Mouse (Mus musculus) right cerebral cortex, postnatal 36 days (tissue): ENCODE measurements around the gene Prkn.

ENCODE experiments used
- DNase-seq, 2 experiments: peaks; one replicate each; pipeline ENCODE4 v3.0.0; 2022; ENCODE audit warnings: low spot score in 2 of 2, mixed read lengths in 1 of 2

Prkn gene

DNA sequence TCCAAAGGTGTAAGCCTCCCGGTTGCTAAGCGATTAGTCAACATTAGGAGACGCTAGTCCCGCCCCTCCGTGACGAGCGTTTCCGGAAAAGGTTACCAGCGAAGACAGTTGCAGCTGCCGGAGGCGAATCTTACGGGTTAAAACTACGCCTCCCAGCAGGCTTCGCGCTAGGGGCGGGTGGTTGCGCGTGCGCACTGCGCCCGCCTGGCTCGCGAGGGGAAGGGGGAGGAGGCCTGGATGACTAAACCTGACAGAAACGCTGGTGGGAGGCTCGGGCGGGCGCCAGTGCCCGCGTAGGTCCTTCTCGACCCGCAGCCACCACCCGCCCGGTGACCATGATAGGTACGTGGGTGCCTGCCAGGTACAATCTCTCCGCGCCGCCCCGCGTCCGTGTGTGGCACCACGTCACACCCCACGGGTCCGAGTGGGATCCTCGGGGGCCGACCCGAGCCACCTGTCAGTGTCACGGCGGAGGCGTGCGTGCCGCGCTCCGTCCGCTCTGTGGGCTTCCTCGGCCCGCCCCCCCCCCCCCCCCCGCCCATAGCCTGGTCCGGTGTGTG, at the start of gene Prkn, which contains the start of gene Pacrg:
TSS of gene Prkn (plus strand) at position 237 of the 560 bp plus-strand sequence.
TSS of gene Pacrg (minus strand) at position 164 of the 560 bp plus-strand sequence.
- peak; percentile 97 to 98 for DNase-seq

GRCm38 (mm10) chr17:10791661-10792060, 48.5 kb upstream of the Prkn start:
- DNase-seq, result no peak

GRCm38 (mm10) chr17:10806692-10807091, 33.5 kb upstream of the Prkn start:
- DNase-seq, result no peak

GRCm38 (mm10) chr17:10807261-10807998, 32.8 kb upstream of the Prkn start:
- DNase-seq, result no peak

DNA sequence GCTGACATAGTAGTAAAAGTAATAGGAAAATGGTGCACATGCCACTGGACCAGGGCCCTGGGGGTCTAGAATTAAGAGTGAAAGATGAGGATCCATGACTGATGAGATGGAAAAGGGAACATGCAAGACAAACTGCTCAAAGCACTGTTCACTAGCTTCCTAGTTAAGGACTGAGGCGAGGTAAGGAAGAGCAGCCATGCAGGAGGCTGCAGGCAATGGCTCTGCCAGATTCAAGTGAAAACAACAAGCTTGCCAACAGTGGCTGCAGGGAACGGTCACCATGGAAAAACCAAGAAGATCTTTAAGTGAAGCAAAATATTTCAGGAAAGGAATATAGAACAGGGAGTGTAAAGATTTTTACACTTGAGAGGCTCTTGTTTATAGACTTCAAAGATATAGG, 31.6 kb upstream of the Prkn start:
- DNase-seq, result no peak

DNA sequence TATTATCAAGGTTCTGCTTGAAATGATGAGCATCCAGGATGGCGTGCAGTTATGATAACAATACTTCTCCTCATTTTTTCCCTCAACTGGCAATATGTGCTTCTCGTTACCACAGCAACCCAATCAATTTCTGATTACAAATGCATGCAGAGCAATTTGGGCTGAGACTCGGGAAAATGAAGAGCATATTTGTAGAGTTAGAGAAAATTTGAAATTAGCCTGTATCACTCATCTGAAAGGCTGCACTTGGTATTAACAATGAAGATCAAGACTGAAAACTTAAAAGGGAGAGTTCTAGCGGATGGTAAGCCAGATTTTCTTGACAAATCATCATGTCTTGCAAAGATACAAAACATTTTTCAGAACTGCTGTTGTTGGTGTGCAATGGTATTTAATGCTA, 21.2 kb upstream of the Prkn start:
- DNase-seq, result no peak

GRCm38 (mm10) chr17:10840731-10841201, 582 bp downstream of the Prkn start:
- peak; percentile 20 to 49 for DNase-seq

- no peak for DNase-seq
These were observed 14.0 kb downstream of the Prkn start for GRCm38 (mm10) chr17:10854207-10854606.

GRCm38 (mm10) chr17:10874208-10875187, 34.3 kb downstream of the Prkn start:
- DNase-seq, result no peak

- no peak for DNase-seq
These were observed 38.8 kb downstream of the Prkn start for GRCm38 (mm10) chr17:10878986-10879385.

DNA sequence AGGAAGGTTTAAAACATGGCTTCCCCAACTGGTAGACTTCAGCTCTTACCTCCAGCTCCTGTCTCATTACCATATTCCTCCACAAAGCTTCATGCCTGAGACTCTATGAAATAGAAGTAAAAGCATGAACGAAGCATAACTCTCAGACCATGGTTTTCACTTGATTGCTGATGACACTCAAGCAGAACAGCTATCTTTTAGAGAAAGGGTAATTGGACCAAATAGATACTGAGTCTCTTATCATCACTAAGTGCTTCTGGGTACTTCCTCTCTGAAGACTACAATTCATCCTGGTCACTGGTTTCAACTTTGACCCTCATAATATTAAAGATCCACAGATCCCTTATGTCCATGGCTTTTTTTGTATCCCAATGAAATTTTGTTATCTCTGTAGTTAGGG, 42.1 kb downstream of the Prkn start:
- no peak for DNase-seq

GRCm38 (mm10) chr17:10887924-10888323, 47.7 kb downstream of the Prkn start:
- DNase-seq, result no peak

DNA sequence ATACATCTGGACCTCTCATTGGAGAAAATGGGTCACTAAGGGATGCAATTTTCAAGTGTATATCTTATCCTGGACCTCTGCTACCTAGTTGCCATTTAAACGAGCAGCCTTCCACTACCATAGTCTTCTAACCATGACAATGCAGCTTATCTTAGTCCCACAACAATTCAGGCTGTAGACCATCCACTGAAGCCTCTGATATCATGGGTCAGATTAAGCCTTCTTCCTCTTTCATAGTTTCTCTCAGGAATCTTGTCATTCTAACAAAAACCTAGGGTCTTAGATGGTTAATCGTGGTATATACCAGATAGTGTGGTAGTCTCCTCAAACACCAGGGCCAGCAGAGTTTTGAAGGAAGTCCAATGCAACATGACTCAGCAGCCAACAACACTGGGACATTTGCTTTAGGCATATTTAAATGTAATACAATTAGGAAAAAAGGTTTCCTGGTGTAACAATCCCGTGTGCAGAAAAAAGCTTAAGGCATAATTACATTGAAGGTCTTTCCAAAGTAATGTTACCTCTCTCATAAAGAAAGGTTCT, 61.6 kb downstream of the Prkn start:
- DNase-seq, result no peak

- no peak for DNase-seq
These were observed 96.5 kb downstream of the Prkn start for GRCm38 (mm10) chr17:10936698-10937097.

DNA sequence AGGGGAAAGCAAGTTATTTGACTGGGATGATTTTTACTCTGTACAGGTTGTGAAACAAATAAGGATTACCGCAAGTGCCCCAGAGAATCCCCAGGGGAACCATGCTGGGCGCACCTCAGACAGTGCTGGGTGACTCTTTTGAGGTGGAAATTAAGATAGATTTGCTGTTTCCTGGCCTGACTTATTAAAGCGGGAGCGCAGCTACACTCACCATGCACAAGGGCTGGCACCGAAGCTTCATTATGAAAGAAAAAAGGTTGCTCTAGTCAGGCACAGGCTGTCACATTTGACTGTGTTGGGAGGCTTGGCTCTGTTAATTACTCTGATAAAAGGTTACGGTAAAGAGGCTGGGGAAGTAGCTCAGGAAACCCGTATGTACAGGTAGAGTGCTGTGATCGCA, 97.7 kb downstream of the Prkn start:
- DNase-seq, result no peak

DNA sequence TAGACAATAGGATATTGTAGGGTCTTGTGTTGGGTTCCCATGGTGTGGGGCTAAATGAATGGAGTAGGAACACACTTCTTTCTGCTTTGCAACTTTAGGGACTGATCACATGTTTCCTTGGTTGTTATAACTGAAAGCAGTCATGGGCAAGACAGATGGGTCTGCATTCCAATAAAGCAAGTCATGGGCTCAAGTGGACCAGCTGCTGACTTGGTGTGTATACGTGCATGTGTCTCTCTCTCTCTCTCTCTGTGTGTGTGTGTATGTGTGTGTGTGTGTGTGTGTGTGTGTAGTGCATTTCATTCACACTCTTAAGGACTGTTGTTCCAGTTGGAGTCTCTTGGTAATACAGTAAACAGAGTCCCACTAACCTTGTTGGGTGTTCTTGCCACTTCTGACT, 98.6 kb downstream of the Prkn start:
- no peak for DNase-seq

DNA sequence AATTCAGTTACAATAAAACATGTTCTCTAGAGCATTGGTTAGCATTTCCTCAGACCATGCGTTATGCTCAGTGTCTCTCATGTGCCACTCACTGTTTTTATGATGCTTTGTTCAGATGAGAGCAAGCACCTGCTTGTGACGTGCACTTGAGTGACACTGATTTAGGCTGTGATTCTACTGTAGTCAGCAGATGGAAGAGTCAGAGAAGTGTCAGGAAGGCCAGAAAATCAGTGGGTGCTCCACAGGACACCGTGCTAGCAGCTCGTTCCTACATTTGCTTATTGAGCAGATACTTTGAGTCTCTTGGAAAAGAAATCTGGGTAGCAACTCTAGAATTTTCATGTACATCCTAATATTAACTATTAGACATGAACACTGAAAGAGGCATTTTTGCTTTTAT, 106.4 kb downstream of the Prkn start:
- no peak for DNase-seq

DNA sequence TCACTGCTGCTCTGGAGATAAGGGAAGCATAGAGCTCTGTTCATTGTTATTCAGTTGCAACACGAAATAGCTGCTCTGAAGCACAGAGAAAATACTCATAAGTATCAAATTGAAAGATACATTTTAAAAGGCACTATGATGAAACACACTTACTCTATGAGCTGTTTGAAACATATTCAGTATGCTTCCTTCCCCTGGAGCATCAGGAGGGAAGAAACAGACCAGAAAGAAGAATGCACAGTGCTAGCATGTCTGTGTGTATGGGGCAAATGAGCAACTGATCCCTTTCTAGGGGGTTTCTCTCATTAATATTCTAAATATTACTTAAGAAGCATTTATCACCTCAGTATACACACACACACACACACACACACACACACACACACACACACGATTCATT, 107.4 kb downstream of the Prkn start:
- no peak for DNase-seq

- no peak for DNase-seq
These were observed 119.1 kb downstream of the Prkn start for GRCm38 (mm10) chr17:10959066-10959864.

DNA sequence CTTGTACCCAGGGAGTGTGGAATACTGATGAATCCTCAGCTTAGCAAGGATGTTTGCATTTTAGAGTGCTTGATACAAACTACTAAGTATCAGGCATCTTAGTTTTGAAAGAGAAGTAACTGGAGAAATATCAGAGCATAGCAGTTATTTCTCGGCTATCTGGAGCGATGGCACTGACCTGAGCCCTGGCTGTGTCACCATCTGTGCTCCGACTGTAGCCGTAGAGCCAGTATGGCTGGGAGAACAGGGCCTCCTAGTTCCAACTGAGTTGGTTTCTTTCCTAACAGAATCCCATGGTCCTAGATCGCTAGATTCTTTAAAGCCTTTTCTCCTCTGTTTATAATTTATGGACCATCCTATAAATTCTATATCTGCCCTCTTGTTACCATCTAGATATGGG, 122.0 kb downstream of the Prkn start:
- DNase-seq, result no peak

DNA sequence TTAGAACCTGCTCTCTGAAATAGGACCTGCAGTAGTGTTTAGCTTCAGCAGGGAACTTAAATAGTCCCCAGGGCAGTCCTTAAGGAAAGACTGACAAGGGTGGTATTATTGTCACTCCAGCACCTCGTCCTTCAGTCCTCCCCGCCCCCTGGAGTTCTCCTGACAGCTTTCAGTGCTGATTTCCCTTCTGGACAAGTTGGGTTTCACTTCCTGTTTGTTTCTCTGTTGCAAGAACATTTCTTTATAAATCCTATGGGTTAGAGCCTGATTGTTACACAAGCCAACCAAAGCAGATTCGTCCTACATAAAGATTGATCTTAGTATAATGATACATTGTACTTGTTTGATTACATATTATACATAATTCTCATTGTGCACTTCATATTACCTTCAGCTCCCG, 142.0 kb downstream of the Prkn start:
- DNase-seq, result no peak
